Mouse (Mus musculus) intestine, embryonic 16.5 days (tissue): ENCODE data around the gene Tfr2. TPM values are rescaled to one million over a fixed set of nuclear protein-coding genes. Genes with fewer than 3 reads are reported as not detected.

Experiments
- ATAC-seq: fragments of 200-750 bp; cut with Nextera tagmentation; 2 replicates; pipeline ENCODE4 v1.8.0; 2017; ENCODE audit warnings: moderate TSS enrichment, moderate library complexity
- H3K27ac ChIP-seq: fragments of 300-500 bp; sonication (generic); 2 replicates; pipeline ENCODE4 v1.5.1; 2014; ENCODE audit warnings: mild to moderate bottlenecking, low read length
- H3K27me3 ChIP-seq: fragments of 300-500 bp; sonication (generic); replicated peaks from 2 replicates; pipeline ENCODE4 v1.6.1; 2014; ENCODE audit warnings: low read length, control low read depth, mixed read lengths; ENCODE audit not compliant: control insufficient read depth, insufficient read depth
- H3K36me3 ChIP-seq: fragments of 300-500 bp; sonication (generic); 2 replicates; pipeline ENCODE4 v1.6.1; 2014; ENCODE audit warnings: low read length, control low read depth; ENCODE audit not compliant: control insufficient read depth, insufficient read depth
- H3K4me1 ChIP-seq: fragments of 300-500 bp; sonication (generic); 2 replicates; pipeline ENCODE4 v1.6.1; 2014; ENCODE audit warnings: low read length, control low read depth, mixed read lengths; ENCODE audit not compliant: control insufficient read depth, insufficient read depth
- H3K4me2 ChIP-seq: fragments of 300-500 bp; sonication (generic); 2 replicates; pipeline ENCODE4 v1.6.1; 2014; ENCODE audit warnings: low read depth, low read length, control low read depth
- H3K4me3 ChIP-seq: fragments of 300-500 bp; sonication (generic); 2 replicates; pipeline ENCODE4 v1.5.1; 2014; ENCODE audit warnings: mild to moderate bottlenecking, low read length
- H3K9ac ChIP-seq: fragments of 300-500 bp; sonication (generic); 2 replicates; pipeline ENCODE4 v1.6.1; 2014; ENCODE audit warnings: low read depth, low read length
- H3K9me3 ChIP-seq: fragments of 300-500 bp; sonication (generic); 2 replicates; pipeline ENCODE4 v1.6.1; 2016; ENCODE audit warnings: low read length, control low read depth; ENCODE audit not compliant: control insufficient read depth
- WGBS: fragments of 180-500 bp; shearing (Covaris S2); extraction: QIAGEN DNeasy Blood & Tissue Kit; methylation state at CpG from one replicate; pipeline ENCODE4 v1.1.7; 2014; 5-methylcytosine and 5-hydroxymethylcytosine counted together
- polyA plus RNA-seq: library from polyadenylated mRNA; unstranded; fragments of >200 nt; fragmentation: Nextera tagmentation; extraction: Ambion mirVana; gene quantifications from 2 replicates; pipeline ENCODE4 v1.2.1, GENCODE M21; 2015

Gene Tfr2
- 1.1 and 1.3 TPM in 2 replicates for polyA plus RNA-seq

- peak; percentile 96 for ATAC-seq
- H3K4me2 ChIP-seq, result peak within 1 kb of the TSS; percentile 12; the same call in 1 of the 2 replicates
- 0 out of 2 replicates have a peak, but pooled peaks cover 7% of the 10 kb centered on the region for H3K27me3 ChIP-seq
- H3K9ac ChIP-seq, result no peak within 1 kb of the TSS
- H3K9me3 ChIP-seq, result no peaks in the 10 kb centered on the region
- no peak within 1 kb of the TSS for H3K27ac ChIP-seq
- 22% methylated on average over 9 of the region's 9 CpGs for WGBS
- H3K4me1 ChIP-seq, result peaks cover 13% of the 10 kb centered on the region
- H3K4me3 ChIP-seq, result peak within 1 kb of the TSS; percentile 1; the same call in 1 of the 2 replicates
- H3K36me3 ChIP-seq, result no peaks in the 10 kb centered on the region
These were observed at the start of gene Tfr2 for GRCm38 (mm10) chr5:137569665-137570064. Tfr2 (plus strand) TSS chr5:137569840.

- WGBS, result 75% methylated on average over 9 of the region's 9 CpGs
- ATAC-seq, result no peak
- H3K4me3 ChIP-seq, result no peak overlapping the region
- H3K9me3 ChIP-seq, result no peaks in the 10 kb centered on the region
- no peak overlapping the region for H3K9ac ChIP-seq
- no peaks in the 10 kb centered on the region for H3K27me3 ChIP-seq
- peaks cover 8% of the 10 kb centered on the region for H3K4me1 ChIP-seq
- peaks cover 50% of the 10 kb centered on the region for H3K36me3 ChIP-seq
- no peak overlapping the region for H3K27ac ChIP-seq
- H3K4me2 ChIP-seq, result no peak overlapping the region
These were observed 47.8 kb upstream of the Tfr2 start for GRCm38 (mm10) chr5:137521861-137522260.

- H3K4me1 ChIP-seq, result peaks cover 10% of the 10 kb centered on the region
- no peak overlapping the region for H3K9ac ChIP-seq
- H3K4me2 ChIP-seq, result no peak overlapping the region
- ATAC-seq, result no peak
- H3K4me3 ChIP-seq, result no peak overlapping the region
- no peak overlapping the region for H3K27ac ChIP-seq
- H3K36me3 ChIP-seq, result peaks cover 56% of the 10 kb centered on the region
- no peaks in the 10 kb centered on the region for H3K9me3 ChIP-seq
- WGBS, result 78% methylated on average over 11 of the region's 11 CpGs
- no peaks in the 10 kb centered on the region for H3K27me3 ChIP-seq
These were observed 46.9 kb upstream of the Tfr2 start for GRCm38 (mm10) chr5:137522711-137523110.

DNA sequence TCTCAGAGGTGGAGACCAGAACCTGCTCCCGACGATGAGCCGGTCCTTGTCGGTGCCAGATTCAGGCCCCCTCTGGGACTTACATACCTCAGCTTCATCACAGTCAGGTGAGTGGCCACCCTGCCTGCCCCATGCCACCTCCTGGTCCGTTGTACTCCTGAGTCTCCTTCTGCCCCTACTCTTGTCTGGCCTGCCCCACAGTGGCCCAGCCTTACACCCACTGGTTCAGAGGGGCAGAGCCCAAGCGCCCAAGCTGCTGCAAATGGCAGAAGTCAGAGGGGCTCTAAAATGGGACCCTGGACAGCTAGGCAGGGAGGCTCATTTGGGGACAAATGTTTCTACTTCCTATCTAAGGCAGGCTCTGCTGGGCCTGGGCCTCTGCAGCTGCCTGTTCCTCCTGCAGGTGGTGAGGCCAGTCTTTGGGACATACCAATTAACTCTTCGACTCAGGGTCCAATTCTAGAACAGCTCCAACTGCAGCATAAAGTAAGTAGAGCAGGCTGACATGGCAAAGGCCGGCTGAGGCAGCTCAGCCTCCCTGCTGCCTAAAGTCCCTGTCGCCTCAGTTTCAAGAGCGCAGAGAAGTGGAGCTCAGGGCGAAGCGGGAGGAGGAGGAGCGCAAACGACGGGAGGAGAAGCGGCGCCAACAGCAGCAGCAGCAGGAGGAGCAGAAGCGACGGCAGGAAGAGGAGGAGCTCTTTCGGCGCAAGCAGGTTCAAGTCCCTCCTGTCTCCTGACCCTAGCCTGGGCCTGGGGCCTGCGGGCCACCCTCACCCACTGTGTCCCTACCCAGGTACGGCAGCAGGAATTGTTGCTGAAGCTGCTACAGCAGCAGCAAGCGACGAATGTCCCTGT lies 46.0 kb upstream of the Tfr2 start:
- Histone ChIP-seq H3K36me3 (peaks cover 62% of the 10 kb centered on the region), H3K4me1 (peaks cover 10% of the 10 kb centered on the region), H3K9ac (no peak overlapping the region), H3K9me3 (no peaks in the 10 kb centered on the region), H3K4me2 (no peak overlapping the region), H3K27ac (no peak overlapping the region), H3K27me3 (no peaks in the 10 kb centered on the region), H3K4me3 (no peak overlapping the region)
- ATAC-seq, result no peak
- 85% methylated on average over 25 of the region's 25 CpGs for WGBS

GRCm38 (mm10) chr5:137524251-137524515 lies 45.5 kb upstream of the Tfr2 start:
- H3K4me2 ChIP-seq, result no peak overlapping the region
- H3K4me1 ChIP-seq, result peaks cover 10% of the 10 kb centered on the region
- H3K9ac ChIP-seq, result no peak overlapping the region
- no peak overlapping the region for H3K4me3 ChIP-seq
- no peak for ATAC-seq
- H3K27me3 ChIP-seq, result no peaks in the 10 kb centered on the region
- WGBS, result 89% methylated on average over 8 of the region's 8 CpGs
- no peak overlapping the region for H3K27ac ChIP-seq
- H3K36me3 ChIP-seq, result peaks cover 62% of the 10 kb centered on the region
- H3K9me3 ChIP-seq, result no peaks in the 10 kb centered on the region

GRCm38 (mm10) chr5:137524671-137525070 lies 45.0 kb upstream of the Tfr2 start:
- no peaks in the 10 kb centered on the region for H3K9me3 ChIP-seq
- no peaks in the 10 kb centered on the region for H3K27me3 ChIP-seq
- 90% methylated on average over 13 of the region's 13 CpGs for WGBS
- H3K4me1 ChIP-seq, result peaks cover 10% of the 10 kb centered on the region
- no peak overlapping the region for H3K9ac ChIP-seq
- H3K4me2 ChIP-seq, result no peak overlapping the region
- H3K27ac ChIP-seq, result no peak overlapping the region
- ATAC-seq, result no peak
- H3K36me3 ChIP-seq, result peaks cover 64% of the 10 kb centered on the region
- no peak overlapping the region for H3K4me3 ChIP-seq

GRCm38 (mm10) chr5:137525511-137525910 lies 44.1 kb upstream of the Tfr2 start:
- no peaks in the 10 kb centered on the region for H3K27me3 ChIP-seq
- H3K36me3 ChIP-seq, result peaks cover 63% of the 10 kb centered on the region
- no peak overlapping the region for H3K4me2 ChIP-seq
- no peak overlapping the region for H3K4me3 ChIP-seq
- ATAC-seq, result no peak
- H3K9me3 ChIP-seq, result no peaks in the 10 kb centered on the region
- H3K4me1 ChIP-seq, result peaks cover 15% of the 10 kb centered on the region
- 79% methylated on average over 16 of the region's 16 CpGs for WGBS
- H3K9ac ChIP-seq, result no peak overlapping the region
- H3K27ac ChIP-seq, result no peak overlapping the region

- peaks cover 15% of the 10 kb centered on the region for H3K4me1 ChIP-seq
- no peaks in the 10 kb centered on the region for H3K27me3 ChIP-seq
- 0 out of 2 replicates have a peak, but pooled peaks have one; percentile 16 for ATAC-seq
- 40% methylated on average over 16 of the region's 16 CpGs for WGBS
- H3K9me3 ChIP-seq, result no peaks in the 10 kb centered on the region
- peaks cover 56% of the 10 kb centered on the region for H3K36me3 ChIP-seq
- no peak overlapping the region for H3K4me3 ChIP-seq
- no peak overlapping the region for H3K4me2 ChIP-seq
- 0 out of 2 replicates have a peak overlapping the region, but pooled peaks have one; percentile 13 for H3K9ac ChIP-seq
- H3K27ac ChIP-seq, result 0 out of 2 replicates have a peak overlapping the region, but pooled peaks have one; percentile 21
These were observed 43.3 kb upstream of the Tfr2 start for GRCm38 (mm10) chr5:137526192-137526936.

DNA sequence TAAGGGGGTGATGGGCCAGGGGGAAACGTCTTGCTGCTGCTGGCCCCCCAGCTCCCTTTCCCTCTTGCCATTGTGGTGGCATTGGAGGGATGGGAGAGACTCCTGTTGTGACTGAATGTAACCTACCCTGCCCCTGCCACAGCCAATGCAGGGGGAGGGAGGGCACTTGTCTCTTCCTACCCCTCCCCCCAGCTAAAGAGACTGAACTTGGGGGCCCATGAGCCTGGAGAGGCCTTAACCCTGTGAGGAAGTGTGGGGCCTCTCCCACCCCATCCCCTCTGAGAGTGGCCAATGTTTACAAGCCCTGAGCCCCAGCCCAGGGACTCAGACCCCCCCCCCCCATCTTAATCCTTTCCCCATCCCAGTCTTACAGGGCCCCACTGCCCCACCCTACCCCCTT lies 42.2 kb upstream of the Tfr2 start:
- Histone ChIP-seq H3K9me3 (no peaks in the 10 kb centered on the region), H3K27me3 (no peaks in the 10 kb centered on the region), H3K4me2 (no peak overlapping the region), H3K4me3 (no peak overlapping the region), H3K27ac (no peak overlapping the region), H3K36me3 (peaks cover 51% of the 10 kb centered on the region), H3K4me1 (peaks cover 15% of the 10 kb centered on the region), H3K9ac (no peak overlapping the region)
- ATAC-seq, result no peak
- 59% methylated on average over 1 of the region's 1 CpGs for WGBS
